Mouse (Mus musculus) WW6 (cell line): ENCODE results near the gene Olfr804.

Experiments used
- DNase-seq: peaks from one replicate; pipeline ENCODE4 v3.0.0-alpha.2; 2013; ENCODE audit warnings: low read depth, low spot score

Olfr804 gene

GRCm38 (mm10) chr10:129702910-129703309, at the start of gene Olfr804:
Gene Olfr804, plus strand, starts transcription at chr10:129703210.
- no peak for DNase-seq

GRCm38 (mm10) chr10:129657394-129657793, 45.6 kb upstream of the Olfr804 start, which contains the start of gene Olfr800:
Gene Olfr800, plus strand, starts transcription at chr10:129657694.
- DNase-seq = no peak

- no peak for DNase-seq
Measured at GRCm38 (mm10) chr10:129673765-129674164, 29.2 kb upstream of the Olfr804 start, which contains the start of gene Olfr801. Gene Olfr801, minus strand, starts transcription at chr10:129673865.

GRCm38 (mm10) chr10:129688069-129688468, 14.9 kb upstream of the Olfr804 start, which contains the start of gene Olfr802:
Gene Olfr802, minus strand, starts transcription at chr10:129688169.
- DNase-seq = no peak

GRCm38 (mm10) chr10:129694186-129694585, 8.8 kb upstream of the Olfr804 start, which contains the start of gene Olfr803:
Gene Olfr803, minus strand, starts transcription at chr10:129694286.
- DNase-seq = no peak

- no peak for DNase-seq
Measured at GRCm38 (mm10) chr10:129729275-129729674, 26.3 kb downstream of the Olfr804 start, which contains the start of gene Olfr805. Gene Olfr805, minus strand, starts transcription at chr10:129729375.

GRCm38 (mm10) chr10:129741821-129742220, 38.8 kb downstream of the Olfr804 start, which contains the start of gene Olfr806:
Gene Olfr806, minus strand, starts transcription at chr10:129741921.
- no peak for DNase-seq

GRCm38 (mm10) chr10:129757693-129758092, 54.7 kb downstream of the Olfr804 start, which contains the start of gene Olfr807:
Gene Olfr807, minus strand, starts transcription at chr10:129757793.
- DNase-seq = no peak
